Mouse (Mus musculus): ENCODE results near the gene Tor4a. TPM values are rescaled to one million over a fixed set of nuclear protein-coding genes. Genes with fewer than 3 reads are reported as not detected.

The Tor4a gene
- polyA plus RNA-seq, 1 experiment from 2014 or later: 2.0 TPM

DNA sequence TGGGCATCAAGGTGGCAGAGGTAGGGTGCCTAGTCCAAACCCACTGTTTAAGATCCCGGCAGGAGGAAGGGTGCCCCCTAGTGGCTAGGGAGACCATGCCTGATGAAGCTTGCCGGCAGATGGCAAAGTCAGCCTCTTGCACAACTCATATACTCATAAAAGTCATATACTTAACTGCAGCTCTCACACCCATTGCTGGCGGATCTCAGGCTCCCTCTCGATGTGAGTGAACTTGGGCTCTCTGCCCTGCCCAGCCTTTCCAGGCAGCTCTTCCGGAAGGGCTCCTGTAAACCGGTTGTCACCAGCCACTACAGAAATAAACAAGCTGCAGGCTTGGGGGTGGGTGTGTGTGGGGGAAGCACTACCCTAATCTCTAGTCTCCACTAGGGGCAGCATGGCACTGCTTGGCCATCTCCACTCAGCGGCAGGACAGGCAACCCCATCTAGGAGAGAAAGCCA lies 31.8 kb upstream of the Tor4a start:
- Histone ChIP-seq H3K36me3 (replicated peaks; ENCODE audit: control insufficient read depth, insufficient read depth) (no peaks in the 10 kb centered on the region), H3K4me3 (replicated peaks; ENCODE audit: low read length) (0 out of 2 replicates have a peak overlapping the region, but pooled peaks have one; percentile 2), H3K27me3 (ENCODE audit: control insufficient read depth, insufficient read depth, low read length) (no peaks in the 10 kb centered on the region), H3K9me3 (ENCODE audit: control insufficient read depth, low read length) (no peaks in the 10 kb centered on the region), H3K27ac (peak overlapping the region; percentile 28; the same call in 1 of the 2 replicates), H3K4me2 (replicated peaks) (peak overlapping the region; percentile 36), H3K4me1 (replicated peaks; ENCODE audit: control insufficient read depth, insufficient read depth, low read length) (peaks cover 15% of the 10 kb centered on the region), H3K9ac (no peak overlapping the region)
- DNase-seq (ENCODE audit: low spot score): peak; percentile 80
- no peak for ATAC-seq (ENCODE audit: low FRiP score)
- 2% methylated on average over 7 of the region's 7 CpGs for WGBS

DNA sequence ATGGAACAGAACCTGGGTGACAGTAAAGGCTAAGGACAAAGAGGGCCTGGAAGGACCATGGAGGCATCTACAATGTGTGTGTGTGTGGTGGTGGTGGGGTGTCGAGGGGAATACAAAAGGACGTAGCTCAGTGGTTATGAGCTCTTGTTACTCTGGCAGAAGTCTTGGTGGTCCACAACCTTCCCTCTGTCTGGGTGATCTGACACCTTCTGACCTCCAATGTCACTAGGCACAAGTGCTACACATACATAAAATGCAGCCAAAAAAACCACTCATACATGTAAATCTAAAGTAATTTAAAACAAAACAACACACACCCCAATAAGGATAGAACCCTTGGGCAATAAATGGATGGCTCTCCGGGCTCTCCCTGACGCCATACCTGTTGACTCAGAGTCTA lies 30.7 kb upstream of the Tor4a start:
- H3K4me3 ChIP-seq (replicated peaks; ENCODE audit: low read length): no peak overlapping the region
- H3K4me2 ChIP-seq (replicated peaks): no peak overlapping the region
- no peaks in the 10 kb centered on the region for H3K27me3 ChIP-seq (ENCODE audit: control insufficient read depth, insufficient read depth, low read length)
- no peak for ATAC-seq (ENCODE audit: low FRiP score)
- WGBS: 86% methylated on average over 4 of the region's 4 CpGs
- DNase-seq (ENCODE audit: low spot score): no peak
- no peak overlapping the region for H3K27ac ChIP-seq
- no peaks in the 10 kb centered on the region for H3K36me3 ChIP-seq (replicated peaks; ENCODE audit: control insufficient read depth, insufficient read depth)
- peaks cover 18% of the 10 kb centered on the region for H3K4me1 ChIP-seq (replicated peaks; ENCODE audit: control insufficient read depth, insufficient read depth, low read length)
- H3K9ac ChIP-seq: no peak overlapping the region
- no peaks in the 10 kb centered on the region for H3K9me3 ChIP-seq (ENCODE audit: control insufficient read depth, low read length)

DNA sequence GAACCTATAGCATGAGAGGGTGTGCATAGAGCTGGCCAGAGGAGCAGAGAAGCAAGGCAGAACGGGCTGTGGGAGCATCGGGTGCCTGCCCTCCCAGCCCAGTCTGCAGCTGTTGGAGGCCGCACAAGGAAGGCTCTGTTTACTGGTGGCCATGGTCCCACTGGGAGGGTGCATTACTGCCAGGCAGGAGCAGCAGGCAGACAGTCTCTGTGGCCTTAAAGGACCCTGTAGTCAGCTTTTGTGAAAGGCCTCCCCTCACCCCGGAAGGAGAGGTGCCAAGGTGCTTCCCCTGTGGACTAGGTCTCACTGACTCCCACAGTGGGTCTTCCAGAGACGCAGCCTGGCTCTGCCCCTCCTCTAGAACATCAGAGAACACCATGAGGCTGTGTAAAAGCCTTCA lies 30.2 kb upstream of the Tor4a start:
- Histone ChIP-seq H3K4me1 (replicated peaks; ENCODE audit: control insufficient read depth, insufficient read depth, low read length) (peaks cover 18% of the 10 kb centered on the region), H3K36me3 (replicated peaks; ENCODE audit: control insufficient read depth, insufficient read depth) (peaks cover 4% of the 10 kb centered on the region), H3K4me3 (replicated peaks; ENCODE audit: low read length) (no peak overlapping the region), H3K27me3 (ENCODE audit: control insufficient read depth, insufficient read depth, low read length) (no peaks in the 10 kb centered on the region), H3K9ac (no peak overlapping the region), H3K27ac (no peak overlapping the region), H3K4me2 (replicated peaks) (no peak overlapping the region), H3K9me3 (ENCODE audit: control insufficient read depth, low read length) (no peaks in the 10 kb centered on the region)
- WGBS: 84% methylated on average over 4 of the region's 5 CpGs
- ATAC-seq (ENCODE audit: low FRiP score) (no peak), DNase-seq (ENCODE audit: low spot score) (no peak)

DNA sequence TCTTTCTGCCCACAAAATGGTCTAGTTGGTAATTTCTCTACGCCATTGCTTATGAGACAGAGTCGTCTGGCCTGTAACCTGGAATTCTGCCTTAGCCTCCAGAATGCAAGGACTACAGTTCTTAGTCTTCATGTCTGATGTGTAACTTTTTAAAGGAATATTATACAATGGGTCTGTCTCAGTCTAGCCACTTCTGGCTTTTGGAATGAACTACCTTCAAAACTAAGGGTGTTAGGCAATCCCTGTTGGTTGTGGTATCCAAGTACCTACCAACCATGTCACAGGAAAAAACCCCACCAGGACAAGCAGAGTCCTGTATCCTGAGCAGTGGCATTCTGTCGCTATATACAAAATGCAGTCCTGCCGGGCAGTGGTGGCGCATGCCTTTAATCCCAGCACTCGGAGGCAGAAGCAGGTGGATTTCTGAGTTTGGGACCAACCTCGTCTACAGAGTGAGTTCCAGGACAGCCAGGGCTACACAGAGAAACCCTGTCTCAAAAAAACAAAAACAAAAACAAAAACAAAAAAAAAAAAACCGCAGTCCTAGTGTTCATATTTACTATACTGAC lies 29.2 kb upstream of the Tor4a start:
- Histone ChIP-seq H3K27me3 (ENCODE audit: control insufficient read depth, insufficient read depth, low read length) (no peaks in the 10 kb centered on the region), H3K4me3 (replicated peaks; ENCODE audit: low read length) (peak overlapping the region; percentile 89; the same call in 1 of the 2 replicates), H3K36me3 (replicated peaks; ENCODE audit: control insufficient read depth, insufficient read depth) (peaks cover 9% of the 10 kb centered on the region), H3K4me1 (replicated peaks; ENCODE audit: control insufficient read depth, insufficient read depth, low read length) (peaks cover 18% of the 10 kb centered on the region), H3K4me2 (replicated peaks) (peak overlapping the region; percentile 55), H3K9ac (peak overlapping the region; percentile 66; the same call in 1 of the 2 replicates), H3K27ac (peak overlapping the region; percentile 95), H3K9me3 (ENCODE audit: control insufficient read depth, low read length) (no peaks in the 10 kb centered on the region)
- ATAC-seq (ENCODE audit: low FRiP score) (no peak), DNase-seq (ENCODE audit: low spot score) (no peak)
- 75% methylated on average over 8 of the region's 8 CpGs for WGBS

DNA sequence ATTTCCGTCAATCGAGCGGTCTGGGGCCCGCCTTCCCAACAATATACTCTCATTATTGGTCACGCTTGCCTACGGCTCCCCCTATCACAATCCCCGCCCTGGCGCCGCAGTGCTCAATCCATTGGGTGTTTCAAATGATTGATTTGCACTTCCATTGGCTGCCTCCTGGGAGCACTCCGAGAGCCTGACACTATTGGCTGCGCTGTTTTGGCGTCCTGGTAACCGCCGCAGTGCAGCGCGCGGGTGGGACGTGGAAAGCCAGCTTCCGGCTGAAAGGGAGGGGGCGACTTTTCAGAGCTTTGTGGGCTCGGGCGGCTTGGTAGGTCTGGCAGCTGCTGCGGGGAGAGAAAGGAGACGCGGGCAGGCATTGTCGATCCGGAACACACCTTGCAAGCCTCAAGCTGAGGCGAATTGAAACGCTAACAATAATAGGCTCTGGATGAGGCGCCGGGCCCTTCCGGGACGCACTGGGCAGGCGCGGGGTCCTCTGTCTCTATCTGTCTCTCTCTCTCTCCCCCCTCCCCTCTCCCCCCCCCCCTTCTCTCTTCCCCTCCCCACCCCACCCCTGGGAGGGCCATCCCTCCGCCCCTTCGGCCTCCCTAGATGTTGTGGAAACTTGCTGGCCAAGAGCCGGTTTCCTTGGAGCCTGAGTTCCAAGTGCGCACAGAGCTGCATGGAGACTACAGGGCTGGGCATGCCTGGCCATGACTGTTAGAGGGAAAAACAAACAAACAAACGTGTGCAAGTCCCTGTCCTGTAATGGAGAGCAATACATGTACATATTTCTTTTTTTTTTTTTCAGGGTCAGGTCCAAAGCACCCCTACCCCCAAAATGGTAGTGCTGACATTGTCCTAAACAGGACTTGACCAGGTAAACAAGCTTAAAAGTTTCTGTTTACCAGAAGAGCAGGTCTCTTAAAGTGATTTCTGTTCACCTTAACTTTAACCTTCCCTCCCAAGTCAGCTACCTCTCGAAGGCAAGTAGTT lies 28.4 kb upstream of the Tor4a start:
- DNase-seq (ENCODE audit: low spot score) (peak; percentile 99), ATAC-seq (ENCODE audit: low FRiP score) (peak; percentile 97)

DNA sequence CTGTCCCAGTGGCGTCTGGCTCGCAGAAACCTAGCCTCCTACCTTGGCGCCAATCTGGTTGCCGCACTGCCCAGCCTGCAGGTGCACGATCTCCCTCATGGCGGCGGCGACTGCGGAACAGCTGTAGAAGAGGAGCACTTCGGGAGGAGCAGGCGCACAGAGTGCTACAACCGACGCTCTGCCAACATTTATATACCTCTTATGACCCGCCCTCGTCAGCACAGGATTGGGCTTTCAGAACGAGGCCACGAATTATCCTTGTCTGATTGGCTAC lies 27.7 kb upstream of the Tor4a start, which contains the start of gene Tubb4b:
Gene Tubb4b, minus strand, starts transcription at position 211 of the 274 bp plus-strand sequence.
- ATAC-seq (ENCODE audit: low FRiP score): no peak

More for the DNA sequence above, 28.4 kb upstream of the Tor4a start:
- Histone ChIP-seq H3K36me3 (replicated peaks; ENCODE audit: control insufficient read depth, insufficient read depth) (peaks cover 9% of the 10 kb centered on the region), H3K4me3 (replicated peaks; ENCODE audit: low read length) (peak overlapping the region; percentile 89), H3K4me1 (replicated peaks; ENCODE audit: control insufficient read depth, insufficient read depth, low read length) (peaks cover 18% of the 10 kb centered on the region), H3K27ac (peak overlapping the region; percentile 95), H3K9me3 (ENCODE audit: control insufficient read depth, low read length) (no peaks in the 10 kb centered on the region), H3K4me2 (replicated peaks) (peak overlapping the region; percentile 55), H3K27me3 (ENCODE audit: control insufficient read depth, insufficient read depth, low read length) (no peaks in the 10 kb centered on the region), H3K9ac (peak overlapping the region; percentile 66)
- WGBS: 2% methylated on average over 41 of the region's 41 CpGs

DNA sequence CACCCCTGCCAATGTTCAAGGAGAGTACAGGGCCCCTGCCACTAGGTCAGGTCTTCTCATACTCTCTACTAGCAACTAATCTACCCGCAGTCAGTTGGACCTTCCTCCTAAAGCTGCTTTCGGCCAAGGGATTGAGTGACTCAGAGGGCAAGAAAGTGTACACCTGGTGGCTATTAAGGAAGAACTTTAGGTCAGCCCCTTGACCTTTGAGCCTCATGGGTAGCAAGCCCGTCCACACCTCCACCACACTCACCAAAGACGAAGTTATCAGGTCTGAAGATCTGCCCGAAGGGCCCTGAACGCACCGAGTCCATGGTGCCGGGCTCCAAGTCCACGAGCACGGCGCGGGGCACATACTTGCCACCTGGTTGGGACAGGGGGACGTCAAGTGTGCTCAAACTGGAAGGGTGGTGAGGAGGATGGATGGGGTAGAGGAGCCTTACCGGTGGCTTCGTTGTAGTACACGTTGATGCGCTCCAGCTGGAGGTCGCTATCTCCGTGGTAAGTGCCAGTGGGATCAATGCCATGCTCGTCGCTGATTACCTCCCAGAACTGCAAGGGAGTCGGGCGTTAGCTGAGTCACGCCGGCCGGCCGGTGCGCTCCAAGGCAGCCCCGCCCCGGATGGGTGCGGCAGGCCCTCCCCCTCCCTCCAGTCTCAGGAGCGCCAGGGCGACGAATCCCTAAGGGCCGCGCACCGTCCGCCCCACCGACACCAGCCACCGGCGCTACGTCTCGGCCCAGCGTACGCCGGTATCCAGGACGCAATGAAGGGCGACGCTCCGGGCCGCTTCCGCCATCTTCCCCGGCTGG lies 27.2 kb upstream of the Tor4a start:
- Histone ChIP-seq H3K4me1 (replicated peaks; ENCODE audit: control insufficient read depth, insufficient read depth, low read length) (peaks cover 17% of the 10 kb centered on the region), H3K27ac (peak overlapping the region; percentile 89), H3K4me2 (replicated peaks) (peak overlapping the region; percentile 86), H3K9me3 (ENCODE audit: control insufficient read depth, low read length) (no peaks in the 10 kb centered on the region), H3K27me3 (ENCODE audit: control insufficient read depth, insufficient read depth, low read length) (no peaks in the 10 kb centered on the region), H3K36me3 (replicated peaks; ENCODE audit: control insufficient read depth, insufficient read depth) (peaks cover 9% of the 10 kb centered on the region), H3K9ac (peak overlapping the region; percentile 87), H3K4me3 (replicated peaks; ENCODE audit: low read length) (peak overlapping the region; percentile 89)
- ATAC-seq (ENCODE audit: low FRiP score) (peak; percentile 19), DNase-seq (ENCODE audit: low spot score) (no peak)
- WGBS: 3% methylated on average over 53 of the region's 53 CpGs

More for the DNA sequence above, 27.7 kb upstream of the Tor4a start, which contains the start of gene Tubb4b:
- 0% methylated on average over 17 of the region's 17 CpGs for WGBS
- peaks cover 18% of the 10 kb centered on the region for H3K4me1 ChIP-seq (replicated peaks; ENCODE audit: control insufficient read depth, insufficient read depth, low read length)
- H3K4me3 ChIP-seq (replicated peaks; ENCODE audit: low read length): peak within 1 kb of the TSS; percentile 89
- H3K27me3 ChIP-seq (ENCODE audit: control insufficient read depth, insufficient read depth, low read length): no peaks in the 10 kb centered on the region
- H3K9me3 ChIP-seq (ENCODE audit: control insufficient read depth, low read length): no peaks in the 10 kb centered on the region
- peak within 1 kb of the TSS; percentile 87 for H3K9ac ChIP-seq
- no peak for DNase-seq (ENCODE audit: low spot score)
- peak within 1 kb of the TSS; percentile 86 for H3K4me2 ChIP-seq (replicated peaks)
- H3K27ac ChIP-seq: peak within 1 kb of the TSS; percentile 95
- peaks cover 9% of the 10 kb centered on the region for H3K36me3 ChIP-seq (replicated peaks; ENCODE audit: control insufficient read depth, insufficient read depth)

DNA sequence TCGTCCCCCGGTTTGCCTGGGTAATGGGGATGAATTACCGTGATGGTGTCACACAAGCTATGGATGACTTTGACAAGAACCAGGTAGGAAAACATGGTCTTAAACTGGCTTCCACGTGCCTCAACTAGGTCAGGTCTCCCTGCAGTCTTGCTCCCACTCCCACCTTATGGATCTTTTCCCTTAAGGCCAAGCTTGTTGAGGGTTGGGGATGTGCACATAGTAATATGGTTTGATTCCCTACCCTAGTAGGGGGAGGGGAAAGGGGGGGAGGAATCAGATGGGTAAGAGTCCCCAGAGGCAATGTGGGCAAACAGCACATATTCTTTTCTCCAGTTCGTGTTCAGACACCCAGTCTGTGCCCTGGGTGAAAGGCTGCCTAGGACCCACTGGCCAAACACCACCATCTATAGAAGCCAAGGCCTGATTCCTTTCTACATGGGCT lies 24.7 kb upstream of the Tor4a start:
- Histone ChIP-seq H3K9me3 (ENCODE audit: control insufficient read depth, low read length) (no peaks in the 10 kb centered on the region), H3K4me1 (replicated peaks; ENCODE audit: control insufficient read depth, insufficient read depth, low read length) (peaks cover 15% of the 10 kb centered on the region), H3K4me3 (replicated peaks; ENCODE audit: low read length) (no peak overlapping the region), H3K9ac (no peak overlapping the region), H3K27me3 (ENCODE audit: control insufficient read depth, insufficient read depth, low read length) (no peaks in the 10 kb centered on the region), H3K36me3 (replicated peaks; ENCODE audit: control insufficient read depth, insufficient read depth) (peaks cover 9% of the 10 kb centered on the region), H3K4me2 (replicated peaks) (no peak overlapping the region), H3K27ac (no peak overlapping the region)
- ATAC-seq (ENCODE audit: low FRiP score) (no peak), DNase-seq (ENCODE audit: low spot score) (no peak)
- 78% methylated on average over 5 of the region's 5 CpGs for WGBS

DNA sequence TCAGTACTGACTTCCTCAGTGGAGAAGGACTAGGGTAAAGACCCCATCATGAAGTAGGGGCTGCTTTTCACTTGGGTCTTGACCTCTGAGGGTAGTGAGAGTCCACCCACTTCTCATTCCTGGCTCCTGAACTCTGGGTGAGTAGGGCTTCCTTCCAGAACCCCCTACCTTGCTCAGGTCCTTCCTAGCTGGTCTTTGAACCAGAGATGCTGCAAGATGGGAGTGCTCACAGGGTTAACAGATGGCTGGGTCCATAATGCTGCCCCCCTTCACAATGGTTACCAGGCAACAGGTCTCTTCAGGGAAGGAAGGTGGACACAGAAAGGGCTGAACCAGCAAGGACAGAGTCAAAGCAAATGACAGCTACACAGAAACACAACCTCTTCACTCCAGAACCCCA lies 21.8 kb upstream of the Tor4a start, which contains the start of gene Fam166a:
Gene Fam166a, plus strand, starts transcription at position 301 of the 400 bp plus-strand sequence.
- peaks cover 4% of the 10 kb centered on the region for H3K4me1 ChIP-seq (replicated peaks; ENCODE audit: control insufficient read depth, insufficient read depth, low read length)
- H3K27me3 ChIP-seq (ENCODE audit: control insufficient read depth, insufficient read depth, low read length): no peaks in the 10 kb centered on the region
- no peak for ATAC-seq (ENCODE audit: low FRiP score)
- no peak for DNase-seq (ENCODE audit: low spot score)
- no peak within 1 kb of the TSS for H3K27ac ChIP-seq
- no peak within 1 kb of the TSS for H3K9ac ChIP-seq
- H3K4me3 ChIP-seq (replicated peaks; ENCODE audit: low read length): no peak within 1 kb of the TSS
- H3K36me3 ChIP-seq (replicated peaks; ENCODE audit: control insufficient read depth, insufficient read depth): peaks cover 9% of the 10 kb centered on the region
- no peak within 1 kb of the TSS for H3K4me2 ChIP-seq (replicated peaks)
- no peaks in the 10 kb centered on the region for H3K9me3 ChIP-seq (ENCODE audit: control insufficient read depth, low read length)
